Mouse (Mus musculus) neural tube, embryonic 14.5 days (tissue): ENCODE measurements around the gene Adgrl3. TPM values are rescaled to one million over a fixed set of nuclear protein-coding genes. Genes with fewer than 3 reads are reported as not detected.

Experiments
- ATAC-seq: fragments of 200-750 bp; cut with Nextera tagmentation; 2 replicates; pipeline ENCODE4 v1.8.0; 2017; ENCODE audit warnings: low read depth, mild to moderate bottlenecking, moderate TSS enrichment, moderate library complexity
- H3K27ac ChIP-seq: fragments of 300-500 bp; sonication (generic); 2 replicates; pipeline ENCODE4 v1.5.1; 2014; ENCODE audit warnings: low read depth, mild to moderate bottlenecking, control low read depth, low read length, moderate library complexity, mixed read lengths
- H3K27me3 ChIP-seq: fragments of 300-500 bp; sonication (generic); 2 replicates; pipeline ENCODE4 v1.6.1; 2014; ENCODE audit warnings: low read length; ENCODE audit not compliant: control insufficient read depth, insufficient read depth
- H3K36me3 ChIP-seq: fragments of 300-500 bp; sonication (generic); 2 replicates; pipeline ENCODE4 v1.6.1; 2014; ENCODE audit warnings: low read length, mixed read lengths; ENCODE audit not compliant: control insufficient read depth, insufficient read depth
- H3K4me1 ChIP-seq: fragments of 300-500 bp; sonication (generic); 2 replicates; pipeline ENCODE4 v1.6.1; 2014; ENCODE audit warnings: low read length; ENCODE audit not compliant: control insufficient read depth, insufficient read depth
- H3K4me2 ChIP-seq: fragments of 300-500 bp; sonication (generic); 2 replicates; pipeline ENCODE4 v1.6.1; 2014; ENCODE audit warnings: mild to moderate bottlenecking, low read depth, low read length, control low read depth
- H3K4me3 ChIP-seq: fragments of 300-500 bp; sonication (generic); 2 replicates; pipeline ENCODE4 v1.5.1; 2014; ENCODE audit warnings: low read depth, low read length, control low read depth, mixed read lengths
- H3K9ac ChIP-seq: fragments of 300-500 bp; sonication (generic); replicated peaks from 2 replicates; pipeline ENCODE4 v1.6.1; 2014; ENCODE audit warnings: low read depth, mild to moderate bottlenecking, control low read depth, low read length, mixed read lengths
- H3K9me3 ChIP-seq: fragments of 300-500 bp; sonication (generic); 2 replicates; pipeline ENCODE4 v1.6.1; 2016; ENCODE audit warnings: low read length; ENCODE audit not compliant: control insufficient read depth
- WGBS: fragments of 180-500 bp; shearing (Covaris S2); extraction: QIAGEN DNeasy Blood & Tissue Kit; methylation state at CpG from one replicate; pipeline ENCODE4 v1.1.7; 2014; 5-methylcytosine and 5-hydroxymethylcytosine counted together
- polyA plus RNA-seq: library from polyadenylated mRNA; unstranded; fragments of >200 nt; fragmentation: Nextera tagmentation; extraction: Ambion mirVana; gene quantifications from 2 replicates; pipeline ENCODE4 v1.2.1, GENCODE M21; 2014

Adgrl3 gene
- polyA plus RNA-seq, 1 experiment from 2014 or later, result 98.7 TPM

DNA sequence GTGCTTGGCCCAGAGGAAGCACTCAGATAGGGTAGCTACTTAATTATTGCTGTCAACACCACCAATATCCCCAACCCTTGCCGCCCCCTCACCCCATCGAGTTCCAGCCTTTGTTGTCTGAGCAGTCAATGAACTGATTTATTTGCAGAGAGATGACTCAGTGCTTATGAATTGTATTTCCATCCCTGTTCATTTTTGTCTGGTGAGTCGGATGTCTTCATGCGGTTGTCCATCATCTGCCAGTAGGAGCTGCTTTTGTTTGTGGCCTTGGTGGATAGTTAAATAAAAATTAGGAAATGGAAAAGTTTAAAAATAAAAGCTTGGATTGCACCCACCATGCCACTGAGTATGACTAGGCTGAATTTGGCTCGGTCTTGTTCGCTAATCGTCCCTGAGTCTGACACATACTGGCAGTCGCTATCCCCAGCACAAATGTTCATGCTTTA is 344.3 kb downstream of the Adgrl3 start:
- no peak for ATAC-seq
- H3K4me2 ChIP-seq, result no peak overlapping the region
- no peaks in the 10 kb centered on the region for H3K36me3 ChIP-seq
- no peaks in the 10 kb centered on the region for H3K4me1 ChIP-seq
- no peak overlapping the region for H3K9ac ChIP-seq
- no peak overlapping the region for H3K4me3 ChIP-seq
- no peak overlapping the region for H3K27ac ChIP-seq
- H3K9me3 ChIP-seq, result no peaks in the 10 kb centered on the region
- no peaks in the 10 kb centered on the region for H3K27me3 ChIP-seq
- 71% methylated on average over 8 of the region's 8 CpGs for WGBS

DNA sequence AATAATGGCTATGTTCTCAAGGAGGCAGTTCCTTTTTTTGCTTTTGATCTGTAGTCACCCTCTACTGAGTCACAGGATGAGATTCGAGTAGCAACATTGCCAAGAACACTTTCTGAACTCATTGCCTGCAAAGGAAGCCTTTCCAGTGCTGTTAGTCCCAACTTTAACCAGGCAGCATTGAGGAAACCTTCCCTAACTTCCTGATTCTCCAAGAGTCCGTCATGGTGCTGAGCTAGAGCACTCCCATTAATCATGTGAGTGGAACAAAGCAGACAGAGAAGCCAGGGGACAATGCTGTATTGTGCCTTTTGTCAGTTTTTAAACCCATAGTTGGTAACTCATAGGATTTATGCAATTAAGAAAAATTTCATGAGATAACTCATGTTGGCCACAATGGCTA is 345.3 kb downstream of the Adgrl3 start:
- H3K27me3 ChIP-seq, result no peaks in the 10 kb centered on the region
- 34% methylated on average over 2 of the region's 2 CpGs for WGBS

DNA sequence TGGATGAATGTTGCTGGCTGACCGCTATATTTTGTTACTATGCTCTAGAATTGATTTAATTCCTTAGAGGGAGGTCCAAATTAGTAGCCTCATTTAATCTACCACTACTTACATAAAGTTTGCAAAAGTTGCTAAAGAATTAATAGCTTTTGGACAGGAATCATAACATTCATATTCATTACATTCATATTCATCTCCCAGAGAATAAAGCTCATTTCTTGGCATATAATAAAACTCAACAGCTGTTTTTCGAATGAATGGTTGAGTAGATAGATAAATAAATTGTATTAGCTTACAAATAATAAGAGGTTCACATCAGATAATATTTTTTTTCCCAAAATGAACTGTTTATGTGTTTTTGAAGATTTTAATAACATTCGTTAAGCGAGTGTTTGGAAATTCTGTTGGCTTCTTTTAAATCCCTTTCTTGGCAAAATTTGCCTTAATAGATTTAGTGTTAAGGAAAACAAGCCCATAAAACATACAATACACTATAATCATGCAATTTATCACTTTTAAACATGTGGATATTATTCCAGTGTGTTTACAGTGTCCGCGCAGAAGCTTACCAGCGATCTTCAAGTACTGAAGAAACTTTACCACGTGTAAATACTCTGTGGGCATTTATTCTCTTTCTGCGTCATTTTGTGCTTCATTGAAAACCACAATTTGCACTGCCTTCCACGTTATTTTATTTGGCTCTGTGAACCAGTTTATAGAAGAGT is 350.4 kb downstream of the Adgrl3 start:
- Histone ChIP-seq H3K27me3 (no peaks in the 10 kb centered on the region), H3K4me1 (no peaks in the 10 kb centered on the region), H3K9ac (no peak overlapping the region), H3K27ac (no peak overlapping the region), H3K4me3 (no peak overlapping the region), H3K36me3 (no peaks in the 10 kb centered on the region), H3K9me3 (no peaks in the 10 kb centered on the region), H3K4me2 (no peak overlapping the region)
- no peak for ATAC-seq
- WGBS, result 82% methylated on average over 10 of the region's 10 CpGs

More for the DNA sequence above, 345.3 kb downstream of the Adgrl3 start:
- Histone ChIP-seq H3K9me3 (no peaks in the 10 kb centered on the region), H3K27ac (no peak overlapping the region), H3K4me3 (no peak overlapping the region), H3K4me1 (no peaks in the 10 kb centered on the region), H3K4me2 (no peak overlapping the region), H3K9ac (no peak overlapping the region), H3K36me3 (no peaks in the 10 kb centered on the region)
- no peak for ATAC-seq

DNA sequence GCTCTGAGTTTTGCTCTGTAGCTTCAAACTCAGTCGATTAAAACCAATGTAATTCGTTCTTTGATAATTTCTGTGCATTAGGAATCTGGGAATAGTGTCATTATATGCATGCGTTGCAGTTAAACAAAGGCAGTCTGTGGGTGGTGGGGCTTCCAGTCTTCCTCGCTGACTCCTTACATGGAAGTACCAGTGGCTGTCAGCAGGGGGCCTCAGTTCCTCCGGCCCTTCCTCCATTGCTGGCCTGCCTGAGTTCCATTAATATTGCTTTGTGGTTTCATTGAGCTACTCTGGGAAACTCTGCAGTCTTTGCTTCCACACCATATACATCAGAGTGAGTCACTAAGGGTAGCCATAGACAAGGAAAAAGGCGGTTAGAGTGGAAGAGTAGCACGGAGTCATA is 356.1 kb downstream of the Adgrl3 start:
- Histone ChIP-seq H3K4me3 (no peak overlapping the region), H3K9ac (no peak overlapping the region), H3K4me2 (no peak overlapping the region), H3K27me3 (no peaks in the 10 kb centered on the region), H3K27ac (no peak overlapping the region), H3K4me1 (no peaks in the 10 kb centered on the region), H3K9me3 (no peaks in the 10 kb centered on the region), H3K36me3 (no peaks in the 10 kb centered on the region)
- no peak for ATAC-seq
- 82% methylated on average over 7 of the region's 7 CpGs for WGBS

DNA sequence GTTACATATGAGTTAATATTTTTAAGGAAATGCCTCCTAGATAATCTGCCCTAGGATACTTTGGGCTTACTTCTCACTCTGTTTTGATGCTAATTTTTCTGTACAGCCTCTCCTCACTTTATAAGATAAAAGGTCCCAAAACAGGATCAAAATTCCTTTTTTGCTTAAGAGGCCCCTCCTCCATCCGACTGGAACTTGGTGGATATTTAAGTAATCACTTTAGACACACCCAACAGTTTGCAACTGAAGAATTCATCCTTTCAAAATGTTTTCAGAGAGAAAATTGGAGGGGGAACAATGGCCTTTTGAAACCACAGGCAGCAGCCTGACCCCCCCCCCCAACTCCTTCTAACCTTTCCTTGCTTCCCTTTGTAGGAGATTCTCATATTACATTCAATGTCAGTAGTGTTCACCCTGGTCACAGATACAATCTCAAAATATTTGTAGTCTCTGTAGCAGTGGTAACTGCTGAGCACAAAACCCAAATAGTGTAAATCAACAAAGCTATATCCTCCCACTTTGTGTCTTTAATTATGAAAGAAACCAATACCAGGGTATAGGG is 385.7 kb downstream of the Adgrl3 start:
- ATAC-seq, result no peak
- no peak overlapping the region for H3K4me2 ChIP-seq
- H3K36me3 ChIP-seq, result no peaks in the 10 kb centered on the region
- H3K9me3 ChIP-seq, result no peaks in the 10 kb centered on the region
- no peaks in the 10 kb centered on the region for H3K27me3 ChIP-seq
- WGBS, result 30% methylated on average over 1 of the region's 1 CpGs
- H3K4me3 ChIP-seq, result no peak overlapping the region
- no peak overlapping the region for H3K9ac ChIP-seq
- H3K4me1 ChIP-seq, result no peaks in the 10 kb centered on the region
- no peak overlapping the region for H3K27ac ChIP-seq

DNA sequence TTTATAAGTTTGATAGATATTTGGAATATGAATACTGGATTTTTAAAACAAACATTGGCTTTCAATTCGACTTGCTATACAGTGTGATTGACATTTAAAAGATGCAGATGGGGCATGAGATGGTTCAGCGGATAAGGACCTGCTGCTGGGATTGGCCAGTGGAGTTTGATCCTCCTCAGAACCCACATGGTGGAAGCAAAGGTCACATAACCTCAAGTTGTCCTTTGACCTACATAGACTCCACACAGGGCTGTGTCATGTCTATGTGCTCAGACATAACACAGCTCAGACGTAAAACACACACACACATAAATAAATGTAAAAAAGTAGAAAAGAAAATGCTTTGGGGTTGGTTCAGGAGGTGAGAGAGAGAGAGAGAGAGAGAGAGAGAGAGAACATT is 397.4 kb downstream of the Adgrl3 start:
- Histone ChIP-seq H3K9ac (no peak overlapping the region), H3K27me3 (no peaks in the 10 kb centered on the region), H3K36me3 (no peaks in the 10 kb centered on the region), H3K4me1 (no peaks in the 10 kb centered on the region), H3K27ac (no peak overlapping the region), H3K4me2 (no peak overlapping the region), H3K9me3 (no peaks in the 10 kb centered on the region), H3K4me3 (no peak overlapping the region)
- ATAC-seq, result no peak
- WGBS, result 64% methylated on average over 3 of the region's 3 CpGs

DNA sequence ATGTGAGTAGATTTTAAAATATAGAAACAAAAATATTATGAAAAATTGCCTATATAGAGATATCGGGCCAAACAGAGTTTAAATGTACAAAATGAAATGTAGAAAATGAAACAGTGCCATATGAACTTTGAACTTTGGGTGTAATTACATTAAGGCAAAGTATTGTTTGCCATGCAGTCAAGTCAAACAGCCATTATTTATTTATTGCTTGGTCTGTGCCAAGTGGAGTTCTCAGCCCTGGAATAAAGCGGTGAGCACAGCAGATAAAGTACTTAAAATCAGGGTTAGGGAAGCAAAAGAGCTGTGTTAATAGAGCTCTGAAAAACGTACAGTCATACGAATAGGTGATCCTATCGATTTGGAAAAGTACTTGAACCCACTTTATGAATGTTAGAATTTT is 407.5 kb downstream of the Adgrl3 start:
- no peaks in the 10 kb centered on the region for H3K27me3 ChIP-seq
- ATAC-seq, result no peak
- H3K4me1 ChIP-seq, result no peaks in the 10 kb centered on the region
- H3K9ac ChIP-seq, result no peak overlapping the region
- 70% methylated on average over 5 of the region's 5 CpGs for WGBS
- H3K9me3 ChIP-seq, result no peaks in the 10 kb centered on the region
- no peak overlapping the region for H3K27ac ChIP-seq
- H3K36me3 ChIP-seq, result no peaks in the 10 kb centered on the region
- H3K4me3 ChIP-seq, result no peak overlapping the region
- H3K4me2 ChIP-seq, result no peak overlapping the region

DNA sequence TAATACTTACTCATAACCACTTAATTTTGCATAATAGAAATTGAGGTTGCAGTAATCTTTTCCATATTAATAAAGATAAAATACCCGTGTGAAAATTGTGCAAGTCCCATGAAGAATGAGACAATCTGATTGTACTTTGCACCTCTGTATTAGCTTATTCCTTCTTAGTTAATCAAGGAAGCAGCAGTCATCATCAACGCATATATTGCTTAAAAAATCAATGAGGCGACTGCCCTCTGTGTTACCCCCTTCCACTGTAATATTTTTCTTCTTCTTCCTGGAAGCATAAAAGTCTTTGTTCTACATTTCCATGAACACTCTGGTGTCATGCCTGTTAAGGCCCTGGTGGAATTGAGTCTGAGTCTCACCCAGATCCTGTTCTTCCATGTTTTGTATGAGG is 416.4 kb downstream of the Adgrl3 start:
- H3K4me1 ChIP-seq, result no peaks in the 10 kb centered on the region
- H3K9me3 ChIP-seq, result no peaks in the 10 kb centered on the region
- H3K27ac ChIP-seq, result no peak overlapping the region
- WGBS, result 85% methylated on average over 3 of the region's 3 CpGs
- H3K9ac ChIP-seq, result no peak overlapping the region
- no peak overlapping the region for H3K4me3 ChIP-seq
- H3K27me3 ChIP-seq, result no peaks in the 10 kb centered on the region
- ATAC-seq, result no peak
- H3K36me3 ChIP-seq, result no peaks in the 10 kb centered on the region
- no peak overlapping the region for H3K4me2 ChIP-seq

DNA sequence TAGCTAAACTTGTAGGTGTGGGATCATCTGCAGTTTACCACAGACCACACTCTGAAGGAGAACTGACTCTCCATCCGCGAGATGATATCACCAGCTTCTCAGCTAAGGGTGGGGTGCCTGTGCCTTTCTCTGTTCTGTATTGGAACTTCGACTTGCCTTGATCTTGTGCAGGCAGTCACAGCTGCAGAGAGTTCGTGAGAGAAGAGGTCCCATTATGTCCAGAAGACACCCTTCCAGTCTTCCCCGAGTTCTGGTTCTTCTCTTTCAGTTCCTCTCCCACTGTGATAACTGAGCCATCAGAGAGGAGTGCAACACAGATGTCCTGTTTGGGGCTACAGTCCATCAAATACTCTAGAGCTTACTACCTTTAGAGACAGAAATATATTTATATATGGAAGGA is 422.2 kb downstream of the Adgrl3 start:
- no peaks in the 10 kb centered on the region for H3K36me3 ChIP-seq
- no peaks in the 10 kb centered on the region for H3K9me3 ChIP-seq
- H3K4me1 ChIP-seq, result no peaks in the 10 kb centered on the region
- no peaks in the 10 kb centered on the region for H3K27me3 ChIP-seq
- H3K9ac ChIP-seq, result no peak overlapping the region
- no peak for ATAC-seq
- 61% methylated on average over 5 of the region's 5 CpGs for WGBS
- H3K4me2 ChIP-seq, result no peak overlapping the region
- H3K27ac ChIP-seq, result no peak overlapping the region
- no peak overlapping the region for H3K4me3 ChIP-seq
